Mouse (Mus musculus): ENCODE results near the gene Olfr1008. TPM values are rescaled to one million over a fixed set of nuclear protein-coding genes. Genes with fewer than 3 reads are reported as not detected.

Gene Olfr1008
- polyA plus RNA-seq, 1 experiment from 2014 or later = not detected

Other genes with a start within 250 kb of the Olfr1008 start
- gene Olfr995, start 245.8 kb upstream of the Olfr1008 start, polyA plus RNA-seq (2015; fragmentation: Nextera tagmentation; extraction: Ambion mirVana) = not detected in 2 replicates
- 0.09 TPM in 1 of 2 replicates, not detected in the other for gene 4833423E24Rik, start 170.4 kb upstream of the Olfr1008 start, polyA plus RNA-seq (2015; fragmentation: Nextera tagmentation; extraction: Ambion mirVana)
- not detected in 2 replicates for gene Olfr996, start 110.2 kb upstream of the Olfr1008 start, polyA plus RNA-seq (2015; fragmentation: Nextera tagmentation; extraction: Ambion mirVana)
- gene Olfr998, start 100.5 kb upstream of the Olfr1008 start, polyA plus RNA-seq (2015; fragmentation: Nextera tagmentation; extraction: Ambion mirVana) = not detected in 2 replicates
- not detected in 2 replicates for gene Olfr1000, start 77.5 kb upstream of the Olfr1008 start, polyA plus RNA-seq (2015; fragmentation: Nextera tagmentation; extraction: Ambion mirVana)
- not detected in 2 replicates for gene Olfr1002, start 38.7 kb upstream of the Olfr1008 start, polyA plus RNA-seq (2015; fragmentation: Nextera tagmentation; extraction: Ambion mirVana)
- not detected in 2 replicates for gene Olfr154, start 25.0 kb upstream of the Olfr1008 start, polyA plus RNA-seq (2015; fragmentation: Nextera tagmentation; extraction: Ambion mirVana)
- not detected in 2 replicates for gene Olfr1006, start 10.7 kb upstream of the Olfr1008 start, polyA plus RNA-seq (2015; fragmentation: Nextera tagmentation; extraction: Ambion mirVana)
- not detected in 2 replicates for gene Olfr1009, start 26.0 kb downstream of the Olfr1008 start, polyA plus RNA-seq (2015; fragmentation: Nextera tagmentation; extraction: Ambion mirVana)
- not detected in 2 replicates for gene Olfr1012, start 73.3 kb downstream of the Olfr1008 start, polyA plus RNA-seq (2015; fragmentation: Nextera tagmentation; extraction: Ambion mirVana)
- gene Olfr1013, start 77.7 kb downstream of the Olfr1008 start, polyA plus RNA-seq (2015; fragmentation: Nextera tagmentation; extraction: Ambion mirVana) = not detected in 2 replicates
- gene Olfr1014, start 83.3 kb downstream of the Olfr1008 start, polyA plus RNA-seq (2015; fragmentation: Nextera tagmentation; extraction: Ambion mirVana) = not detected in 2 replicates
- not detected in 2 replicates for gene Olfr1015, start 92.6 kb downstream of the Olfr1008 start, polyA plus RNA-seq (2015; fragmentation: Nextera tagmentation; extraction: Ambion mirVana)
- gene Olfr1016, start 113.1 kb downstream of the Olfr1008 start, polyA plus RNA-seq (2015; fragmentation: Nextera tagmentation; extraction: Ambion mirVana) = not detected in 2 replicates
- gene Olfr1018, start 129.0 kb downstream of the Olfr1008 start, polyA plus RNA-seq (2015; fragmentation: Nextera tagmentation; extraction: Ambion mirVana) = not detected in 2 replicates
- not detected in 2 replicates for gene Olfr1019, start 156.1 kb downstream of the Olfr1008 start, polyA plus RNA-seq (2015; fragmentation: Nextera tagmentation; extraction: Ambion mirVana)
- not detected in 2 replicates for gene Olfr1020, start 157.6 kb downstream of the Olfr1008 start, polyA plus RNA-seq (2015; fragmentation: Nextera tagmentation; extraction: Ambion mirVana)
- gene Olfr1022, start 179.2 kb downstream of the Olfr1008 start, polyA plus RNA-seq (2015; fragmentation: Nextera tagmentation; extraction: Ambion mirVana) = not detected in 2 replicates
- not detected in 2 replicates for gene Olfr1023, start 196.2 kb downstream of the Olfr1008 start, polyA plus RNA-seq (2015; fragmentation: Nextera tagmentation; extraction: Ambion mirVana)
- gene Olfr1024, start 215.6 kb downstream of the Olfr1008 start, polyA plus RNA-seq (2015; fragmentation: Nextera tagmentation; extraction: Ambion mirVana) = not detected in 2 replicates
- gene Olfr1025-ps1, start 225.8 kb downstream of the Olfr1008 start, polyA plus RNA-seq (2015; fragmentation: Nextera tagmentation; extraction: Ambion mirVana) = not detected in 2 replicates
- not detected in 2 replicates for gene Olfr1026, start 232.1 kb downstream of the Olfr1008 start, polyA plus RNA-seq (2015; fragmentation: Nextera tagmentation; extraction: Ambion mirVana)

All from intestine, embryonic 16.5 days (tissue).